Mouse (Mus musculus) MEL (cell line): Measurements from ENCODE around the gene Cox4i1.

ENCODE experiments used
- CTCF ChIP-seq, 3 experiments: IDR thresholded peaks in 2 of 3; conservative IDR thresholded peaks in 1 of 3; 2 replicates each; pipeline ENCODE4 v1.5.1; 2011 to 2012; ENCODE audit warnings: low read length in 3 of 3, low read depth in 2 of 3, mild to moderate bottlenecking in 2 of 3, improper control_type of control experiment in 1 of 3, inconsistent platforms in 1 of 3, mixed read lengths in 1 of 3, moderate library complexity in 1 of 3; ENCODE audit not compliant: control insufficient read depth in 1 of 3, insufficient read depth in 1 of 3, poor library complexity in 1 of 3, severe bottlenecking in 1 of 3
- E2F4 ChIP-seq: IDR thresholded peaks from 2 replicates; pipeline ENCODE4 v1.6.1; 2011; ENCODE audit warnings: low read depth, low read length, improper control_type of control experiment, borderline replicate concordance
- MAFK ChIP-seq: IDR thresholded peaks from 2 replicates; pipeline ENCODE4 v1.6.1; 2011; ENCODE audit warnings: low read depth, mild to moderate bottlenecking, low read length, improper control_type of control experiment, borderline replicate concordance
- MYC ChIP-seq: IDR thresholded peaks from 2 replicates; pipeline ENCODE4 v1.6.1; 2011; ENCODE audit warnings: low read depth, mild to moderate bottlenecking, low read length, improper control_type of control experiment, moderate library complexity
- POLR2A ChIP-seq, 2 experiments: IDR thresholded peaks; 2 replicates each; pipeline ENCODE4 v1.6.1; 2011 to 2012; ENCODE audit warnings: low read length in 2 of 2, mild to moderate bottlenecking in 2 of 2, control low read depth in 1 of 2, improper control_type of control experiment in 1 of 2, low read depth in 1 of 2, moderate library complexity in 1 of 2; ENCODE audit not compliant: control insufficient read depth in 1 of 2, insufficient read depth in 1 of 2, poor library complexity in 1 of 2
- USF2 ChIP-seq, 2 experiments: IDR thresholded peaks; 2 replicates each; pipeline ENCODE4 v1.6.1; 2011 to 2012; ENCODE audit warnings: improper control_type of control experiment in 2 of 2, low read length in 2 of 2, borderline replicate concordance in 1 of 2, inconsistent platforms in 1 of 2, low read depth in 1 of 2, mild to moderate bottlenecking in 1 of 2; ENCODE audit not compliant: insufficient read depth in 1 of 2
- ZC3H11A ChIP-seq: IDR thresholded peaks from 2 replicates; pipeline ENCODE4 v1.6.1; 2012; ENCODE audit warnings: low read depth, mild to moderate bottlenecking, inconsistent platforms, low read length, improper control_type of control experiment

- no peak for TF ChIP-seq ZC3H11A
- no peak for TF ChIP-seq CTCF (IDR thresholded peaks at IDR 0.05 in 2 of 3, conservative IDR thresholded peaks at IDR 0.05 in 1 of 3; ENCODE audit: control insufficient read depth in 1 of 3, insufficient read depth in 1 of 3, low read depth in 2 of 3, low read length in 3 of 3, poor library complexity in 1 of 3, severe bottlenecking in 1 of 3)
- TF ChIP-seq E2F4, result no peak
- TF ChIP-seq USF2 (IDR thresholded peaks at IDR 0.05; ENCODE audit: borderline replicate concordance in 1 of 2, insufficient read depth in 1 of 2, low read depth in 1 of 2, low read length in 2 of 2), result no peak
- TF ChIP-seq MAFK, result no peak
- no peak for TF ChIP-seq MYC
- no peak for TF ChIP-seq POLR2A (IDR thresholded peaks at IDR 0.05; ENCODE audit: control insufficient read depth in 1 of 2, insufficient read depth in 1 of 2, low read depth in 1 of 2, low read length in 2 of 2, poor library complexity in 1 of 2)
These were observed 44.4 kb upstream of the Cox4i1 start for GRCm38 (mm10) chr8:120623608-120624007.
